Mouse (Mus musculus): ENCODE measurements at regions not wholly inside any gene's neighbourhood (a gene's known extent, or its start where the extent isn't known, plus 50 kb on each side); places are given as distances from the start of the nearest gene placed in this dataset.

DNA sequence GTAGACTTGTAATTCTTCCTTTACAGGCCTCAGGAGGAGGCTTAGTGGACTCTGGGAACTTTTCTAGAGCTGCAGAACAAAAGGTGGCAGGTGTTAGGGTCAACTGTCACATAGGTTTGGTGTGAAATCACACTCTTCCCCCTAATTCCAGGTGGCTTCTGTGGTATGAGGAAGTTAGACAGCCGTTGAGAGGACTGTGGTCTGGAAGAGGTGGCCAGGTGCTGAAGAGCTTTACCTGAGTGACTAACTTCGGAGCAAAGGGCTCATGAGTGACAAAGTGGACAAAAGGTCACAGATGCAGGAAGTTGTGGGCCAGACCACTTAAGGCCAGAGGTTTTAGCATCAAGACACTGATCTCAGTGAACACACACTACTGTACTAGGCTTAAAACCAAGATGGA, 209.1 kb upstream of the Nr2f2 start:
- DNase-seq (ENCODE audit: low spot score), result no peak

GRCm38 (mm10) chr7:70574194-70574593, 207.7 kb upstream of the Nr2f2 start:
- no peak for DNase-seq (ENCODE audit: low spot score)

GRCm38 (mm10) chr7:70565034-70565433, 198.5 kb upstream of the Nr2f2 start:
- no peak for DNase-seq (ENCODE audit: low spot score)

GRCm38 (mm10) chr7:70548936-70549450, 182.5 kb upstream of the Nr2f2 start:
- no peak for DNase-seq (ENCODE audit: low spot score)

GRCm38 (mm10) chr7:70541881-70542665, 175.5 kb upstream of the Nr2f2 start:
- DNase-seq (ENCODE audit: low spot score), result no peak

DNA sequence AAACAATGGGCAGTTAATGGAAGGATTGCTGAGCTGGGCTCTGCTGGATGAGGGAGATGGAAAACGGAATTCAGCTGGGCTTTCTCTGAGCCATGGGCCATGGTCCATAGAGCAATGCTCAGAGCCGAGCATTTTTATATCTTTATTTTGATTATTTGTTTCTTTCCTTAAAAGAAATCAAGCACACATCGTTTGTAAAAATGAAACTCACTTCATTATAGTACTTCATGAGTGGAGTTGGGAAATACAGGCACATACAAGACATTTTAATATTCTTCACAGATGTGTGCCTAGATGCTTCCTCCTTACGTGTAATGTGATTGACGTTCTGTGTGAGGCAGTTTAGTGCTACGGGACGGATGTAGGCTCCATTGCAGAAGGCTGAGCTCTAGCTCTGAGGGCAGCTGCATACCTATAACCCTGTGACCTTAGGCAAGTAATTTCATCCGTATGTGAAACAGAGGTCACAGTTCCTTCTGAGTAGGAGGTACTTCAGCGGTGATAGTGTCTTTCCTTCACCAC, 172.6 kb upstream of the Nr2f2 start:
- DNase-seq (ENCODE audit: low spot score), result peak; percentile 33

DNA sequence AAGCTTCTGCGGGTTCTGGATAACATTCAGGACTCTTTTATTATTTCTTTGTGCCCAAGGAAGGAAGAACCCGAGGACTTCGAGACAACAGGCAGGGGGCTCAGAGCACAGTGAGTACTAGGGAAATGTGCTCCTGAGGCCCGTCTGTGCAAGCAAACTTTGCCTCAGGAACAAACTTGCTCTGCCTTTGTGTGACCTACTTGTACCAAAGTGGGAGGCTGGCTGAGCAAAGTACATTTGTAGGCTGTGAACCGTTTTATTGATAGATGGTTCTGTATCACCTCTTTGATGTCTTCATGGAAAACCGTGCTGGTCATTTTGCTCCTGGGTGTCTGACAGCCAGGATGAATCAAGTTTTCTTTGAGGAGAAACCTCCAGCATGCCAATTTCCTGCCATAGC, 169.5 kb upstream of the Nr2f2 start:
- no peak for DNase-seq (ENCODE audit: low spot score)

DNA sequence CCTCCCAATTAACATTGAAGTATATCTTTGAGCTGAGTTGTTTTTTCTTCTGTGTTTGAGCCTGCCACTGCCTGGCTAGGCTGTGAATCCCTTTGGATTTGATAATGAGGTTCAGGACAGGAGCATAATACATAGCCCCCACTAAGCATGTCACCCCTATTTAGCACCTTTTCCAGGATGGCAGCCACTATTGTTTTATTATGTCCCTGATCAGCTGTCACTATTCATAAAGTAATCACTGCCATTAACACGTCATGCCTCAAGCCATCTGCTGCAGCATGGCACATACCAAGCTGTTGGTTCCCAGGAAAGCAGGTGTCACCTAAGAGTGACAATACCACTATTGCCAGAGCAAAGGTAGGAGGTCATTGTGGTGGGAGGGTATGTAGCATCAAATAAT, 167.0 kb upstream of the Nr2f2 start:
- no peak for DNase-seq (ENCODE audit: low spot score)

DNA sequence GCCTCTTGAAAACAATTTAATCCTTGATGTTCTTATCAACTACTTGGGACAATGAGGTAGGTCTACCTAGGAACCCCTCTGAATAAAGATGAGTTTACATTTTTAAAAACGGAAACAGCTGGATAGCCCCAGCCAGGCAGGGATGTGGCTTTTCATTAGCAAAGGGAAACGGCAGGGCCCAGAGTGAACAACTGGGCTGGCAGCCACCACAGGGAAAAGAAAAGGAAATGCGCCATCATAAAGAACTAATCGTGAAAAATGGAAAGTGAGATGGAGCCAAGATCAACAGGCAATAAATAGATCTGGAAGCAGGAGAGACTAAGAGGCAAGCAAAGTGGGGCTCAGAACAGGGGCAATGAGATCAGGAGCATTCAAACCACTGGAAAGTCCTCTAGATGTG, 161.4 kb upstream of the Nr2f2 start:
- DNase-seq (ENCODE audit: low spot score), result no peak

DNA sequence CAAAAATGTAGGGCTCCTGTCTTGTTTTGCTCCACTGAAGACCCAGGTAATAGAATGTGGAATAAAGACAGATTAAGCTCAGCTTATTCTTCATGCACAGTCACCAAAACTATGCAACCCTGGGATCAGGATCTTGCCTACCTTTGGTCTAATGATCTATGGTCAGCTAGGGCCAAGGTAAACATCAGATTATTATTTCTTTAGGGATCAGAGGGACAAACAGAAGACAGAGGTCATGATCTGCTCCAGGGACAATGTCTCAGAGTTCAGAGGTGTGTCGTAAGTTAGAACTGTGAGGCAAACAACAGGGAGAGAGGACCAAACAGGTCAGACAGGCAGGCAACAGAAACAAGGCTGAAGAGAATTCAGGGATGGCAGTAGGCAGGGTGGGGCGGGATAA, 158.8 kb upstream of the Nr2f2 start:
- no peak for DNase-seq (ENCODE audit: low spot score)

GRCm38 (mm10) chr7:70524744-70525143, 158.2 kb upstream of the Nr2f2 start:
- DNase-seq (ENCODE audit: low spot score), result no peak

DNA sequence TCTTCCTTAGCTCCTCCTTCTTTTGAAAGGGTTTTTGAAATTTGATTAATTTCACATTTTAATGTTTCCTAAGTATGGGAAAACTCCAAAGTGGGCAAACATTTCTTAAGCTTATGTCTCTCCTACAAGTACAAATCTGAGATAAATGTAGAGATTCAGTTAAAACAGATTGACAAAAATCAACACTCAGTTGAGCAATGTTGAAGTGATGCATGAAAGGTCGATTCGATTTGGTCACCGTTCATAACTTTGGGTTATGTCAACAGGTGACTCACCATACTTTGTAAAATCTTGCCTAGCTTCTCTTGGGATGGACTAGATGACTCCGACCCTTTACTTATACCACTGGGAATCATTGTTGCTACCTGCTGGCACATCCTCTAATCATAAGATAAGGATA, 157.7 kb upstream of the Nr2f2 start:
- no peak for DNase-seq (ENCODE audit: low spot score)

DNA sequence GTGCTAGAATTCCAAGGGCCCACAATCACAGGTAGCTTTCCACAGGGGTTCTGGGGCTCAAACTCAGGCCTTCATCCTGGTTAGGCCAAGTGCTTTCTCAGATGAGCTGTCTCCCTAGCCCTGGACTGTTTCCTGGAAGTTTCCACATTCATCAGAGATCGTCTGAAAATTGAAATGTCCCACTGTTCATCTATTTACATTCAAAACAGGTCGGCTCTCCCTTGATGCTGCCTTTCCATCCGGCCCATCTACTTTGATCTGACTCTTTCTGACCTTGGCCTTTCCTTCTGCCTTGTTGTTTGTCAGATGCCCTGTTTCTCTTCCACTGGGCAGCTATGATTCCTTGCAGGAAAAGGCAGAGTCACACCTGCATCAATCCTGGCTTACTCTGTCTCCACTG, 150.2 kb upstream of the Nr2f2 start:
- peak; percentile 19 for DNase-seq (ENCODE audit: low spot score)

GRCm38 (mm10) chr7:70515341-70515851, 148.9 kb upstream of the Nr2f2 start:
- peak; percentile 50 for DNase-seq (ENCODE audit: low spot score)

DNA sequence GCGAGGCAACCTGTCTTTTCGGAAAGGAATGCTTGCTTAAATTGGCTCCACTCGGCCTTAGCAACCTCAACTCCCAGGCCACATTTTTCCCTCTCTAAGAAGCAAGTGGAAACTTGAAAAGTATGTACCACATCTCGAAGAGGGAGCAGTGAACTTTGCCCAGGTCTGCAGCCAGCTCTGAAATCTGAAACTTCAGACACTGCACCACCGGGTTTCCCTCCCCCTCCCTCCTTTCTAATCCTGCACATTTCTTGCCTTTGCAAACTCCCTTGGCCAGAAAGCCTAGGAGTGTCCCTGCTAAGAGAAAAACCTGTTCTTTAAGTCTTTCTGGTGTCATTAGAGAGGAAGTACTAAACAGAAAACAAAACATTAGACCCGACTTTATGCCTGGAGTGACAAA, 148.1 kb upstream of the Nr2f2 start:
- DNase-seq (ENCODE audit: low spot score), result peak; percentile 81

- no peak for DNase-seq (ENCODE audit: low spot score)
Measured at GRCm38 (mm10) chr7:70512354-70512753, 145.8 kb upstream of the Nr2f2 start.

DNA sequence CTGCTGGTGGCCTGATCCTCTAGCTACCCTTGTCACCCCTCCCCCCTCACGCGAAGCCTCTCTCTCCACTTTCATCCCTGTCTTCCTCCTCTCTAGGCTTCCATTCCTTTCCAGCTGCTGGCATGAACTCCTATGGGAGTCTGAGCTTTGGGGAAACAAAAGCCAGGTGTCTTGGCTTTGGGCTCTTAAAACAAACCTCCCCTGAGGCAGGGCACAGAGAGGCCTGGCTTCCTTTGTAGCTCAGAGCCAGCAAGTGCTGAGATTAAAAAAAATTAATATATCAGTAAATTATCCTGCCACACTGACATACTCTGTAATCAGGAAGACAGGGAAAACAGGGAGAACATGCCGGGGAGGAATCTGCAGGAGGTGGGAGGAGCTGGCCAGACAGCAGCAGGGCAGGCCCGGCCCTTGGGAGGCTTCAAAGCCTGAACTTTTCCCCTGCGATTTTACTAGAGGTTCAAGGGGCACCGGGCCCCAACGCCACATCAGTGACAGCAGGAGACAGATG, 139.2 kb upstream of the Nr2f2 start:
- peak; percentile 62 for DNase-seq (ENCODE audit: low spot score)

DNA sequence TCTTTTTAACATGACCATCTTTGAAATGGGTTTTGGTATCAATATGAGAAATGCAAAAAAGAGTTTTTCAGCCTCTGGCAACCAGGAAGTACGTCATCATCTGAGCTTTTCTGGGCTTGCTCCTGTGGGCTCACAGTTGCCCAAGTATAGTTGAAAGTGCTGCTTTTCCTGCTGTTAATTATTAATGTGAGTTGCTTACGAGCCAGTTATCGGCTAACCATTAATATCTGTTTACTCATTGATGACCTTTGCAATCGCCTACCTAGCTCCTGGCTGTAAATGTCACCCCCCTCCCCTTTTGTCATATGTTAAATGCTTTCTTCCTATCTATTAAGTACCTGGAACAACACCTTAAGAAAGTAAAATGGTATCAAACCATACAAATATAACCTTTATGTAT, 135.3 kb upstream of the Nr2f2 start:
- DNase-seq (ENCODE audit: low spot score), result no peak

- peak; percentile 58 for DNase-seq (ENCODE audit: low spot score)
Measured at GRCm38 (mm10) chr7:70496541-70497154, 130.1 kb upstream of the Nr2f2 start.

DNA sequence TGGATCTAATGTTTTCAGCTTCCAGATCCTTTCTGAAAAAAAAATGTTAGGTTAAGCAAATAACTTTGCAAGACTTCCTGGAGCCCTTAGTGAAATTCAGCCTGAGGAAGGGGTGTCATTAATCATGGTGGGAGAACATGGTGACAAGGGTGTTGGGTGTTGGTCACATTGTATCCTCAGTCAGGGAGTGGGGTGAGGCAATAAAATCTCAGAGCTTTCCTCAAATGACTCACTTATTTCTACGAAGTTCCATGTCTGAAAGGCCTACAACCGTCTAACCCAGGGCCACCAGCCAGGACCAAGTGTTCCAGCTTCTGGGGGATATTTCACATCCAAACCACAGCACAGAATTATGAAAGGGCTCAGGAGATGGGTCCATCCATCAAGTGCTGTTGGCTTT, 117.7 kb upstream of the Nr2f2 start:
- no peak for DNase-seq (ENCODE audit: low spot score)

- DNase-seq (ENCODE audit: low spot score), result no peak
Measured at GRCm38 (mm10) chr7:70483536-70483935, 117.0 kb upstream of the Nr2f2 start.

GRCm38 (mm10) chr7:70481880-70482279, 115.3 kb upstream of the Nr2f2 start:
- DNase-seq (ENCODE audit: low spot score), result no peak

DNA sequence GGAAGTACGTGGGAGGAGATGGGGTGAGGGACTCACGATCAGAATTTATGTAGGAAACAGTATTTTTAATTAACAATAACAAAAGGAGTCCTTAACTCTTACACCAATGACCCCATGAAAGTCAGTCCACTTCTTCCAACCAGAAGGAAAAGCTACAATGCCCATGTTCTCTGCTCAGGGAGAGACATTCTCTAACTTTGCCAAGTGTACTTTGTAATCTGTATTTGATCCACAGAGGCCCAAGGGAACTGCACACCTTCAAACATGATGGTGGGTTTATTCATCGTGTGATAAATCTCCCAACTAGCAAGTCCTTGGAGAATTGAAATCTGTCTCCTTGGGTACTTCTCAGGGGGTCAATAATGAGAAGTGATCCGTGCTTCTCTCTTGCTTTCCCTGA, 106.3 kb upstream of the Nr2f2 start:
- no peak for DNase-seq (ENCODE audit: low spot score)

Data from embryo, embryonic 10.5 days (tissue).